Mouse (Mus musculus) fibroblast of lung, adult 2 months (primary cell): Measurements from ENCODE around the gene Coro7.
"Not testable (repeated sequence)": the region's sequence is repeated elsewhere in the genome, so short reads cannot be mapped to it uniquely, and the experiment has no call there.

Experiments used
- DNase-seq: peaks from one replicate; pipeline ENCODE4 v3.0.0-alpha.2; 2011; ENCODE audit warnings: low read depth

The Coro7 gene

GRCm38 (mm10) chr16:4594814-4595526 is 84.6 kb downstream of the Coro7 start:
- DNase-seq: no peak

GRCm38 (mm10) chr16:4593971-4594813 is 85.4 kb downstream of the Coro7 start, which contains the start of gene Glis2:
Gene Glis2 (plus strand): TSS chr16:4594713.
- no peak for DNase-seq

- DNase-seq: no peak
These were observed 86.4 kb downstream of the Coro7 start for GRCm38 (mm10) chr16:4592909-4593875.

DNA sequence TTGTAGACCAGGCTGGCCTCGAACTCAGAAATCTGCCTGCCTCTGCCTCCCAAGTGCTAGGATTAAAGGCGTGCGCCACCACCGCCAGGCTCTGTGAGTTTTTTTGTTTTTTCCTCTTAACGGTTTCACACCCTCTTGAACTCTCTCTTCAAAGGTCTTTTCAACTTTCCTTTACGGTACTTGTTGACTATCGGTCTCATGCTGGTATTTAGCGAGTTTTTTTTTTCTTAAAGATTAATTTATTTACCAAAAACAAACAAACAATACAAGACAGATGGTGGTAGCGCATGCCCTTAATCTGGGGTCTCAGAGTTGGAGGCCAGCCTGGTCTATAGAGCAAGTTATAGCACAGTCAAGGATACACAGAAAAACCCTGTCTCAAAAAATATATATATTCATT is 89.3 kb downstream of the Coro7 start:
- no peak for DNase-seq

DNA sequence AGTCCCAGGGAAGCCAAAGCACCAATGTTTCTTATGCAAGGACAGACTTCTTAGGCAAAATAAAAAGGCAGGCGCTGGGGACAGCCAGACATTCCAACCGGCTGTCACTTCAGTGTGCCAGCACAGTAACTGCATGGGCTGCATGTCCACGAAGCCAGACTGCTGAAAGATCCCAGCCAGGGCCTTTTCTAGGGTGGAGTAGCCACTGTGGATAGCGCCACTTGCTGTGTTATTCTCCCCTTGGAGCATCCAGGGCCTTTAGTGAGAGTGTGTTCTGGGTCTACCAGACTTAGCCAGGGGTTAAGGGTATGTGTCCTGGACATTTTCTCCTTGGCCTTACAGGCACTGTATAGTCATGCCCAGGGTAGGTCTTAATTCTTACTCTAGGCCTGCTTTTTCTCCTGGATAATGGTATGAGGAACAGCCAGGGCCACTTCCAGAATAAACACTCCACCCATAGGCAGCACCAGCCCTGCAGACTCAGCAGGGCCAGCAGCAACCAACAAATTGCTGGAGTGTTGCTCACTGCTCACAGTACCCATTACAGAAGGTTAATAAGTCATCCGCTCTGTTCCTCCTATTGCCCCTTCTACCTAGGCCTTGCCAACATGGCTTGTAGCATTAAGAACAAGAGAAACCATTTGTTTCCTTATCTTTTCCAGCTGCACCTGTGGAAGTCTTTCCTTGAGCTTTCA is 91.9 kb downstream of the Coro7 start:
- no peak for DNase-seq

- peak; percentile 93 for DNase-seq
These were observed 93.0 kb downstream of the Coro7 start for GRCm38 (mm10) chr16:4586531-4587123.

DNA sequence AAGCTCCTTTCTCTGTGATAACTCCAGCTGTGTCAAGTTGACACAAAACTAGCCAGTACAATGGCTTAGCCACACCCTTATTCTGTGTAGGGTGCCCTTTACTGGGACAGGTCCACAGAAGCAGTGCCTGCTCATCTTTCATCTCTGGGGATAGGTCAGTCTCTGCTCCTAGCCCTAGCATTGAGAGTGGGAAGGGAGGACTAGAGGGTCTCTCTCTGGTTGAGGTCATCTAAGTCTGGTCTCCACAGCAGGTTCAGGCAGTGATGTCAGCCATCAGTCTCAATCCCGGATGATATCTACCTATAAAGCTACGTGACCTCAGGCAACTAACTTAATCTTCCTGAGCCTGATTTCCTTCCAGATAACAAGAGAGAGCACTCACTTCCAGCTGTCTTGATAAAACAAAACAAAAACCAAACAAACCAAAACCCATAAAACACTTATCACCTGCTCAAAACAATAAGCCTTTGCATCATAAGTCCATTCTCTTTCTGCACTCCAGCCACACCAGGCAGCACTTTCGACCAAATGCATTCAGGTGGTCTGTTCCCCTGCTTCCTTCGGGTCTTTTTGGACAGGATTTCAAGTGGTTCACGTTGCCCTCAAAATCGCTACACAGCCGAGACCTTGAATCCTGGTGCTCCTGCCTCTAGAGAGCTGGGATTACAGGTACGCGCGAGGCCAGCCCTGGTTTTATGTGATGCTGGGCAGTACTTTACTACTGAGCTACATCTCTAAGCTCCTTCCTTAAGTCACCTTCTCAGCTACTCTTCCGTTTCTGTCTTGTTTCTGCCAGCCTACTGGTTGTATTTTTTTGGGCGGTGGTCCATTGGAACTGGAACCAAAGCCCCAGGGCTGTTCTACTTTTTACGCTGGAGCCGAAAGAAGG is 93.7 kb downstream of the Coro7 start:
- DNase-seq: no peak

DNA sequence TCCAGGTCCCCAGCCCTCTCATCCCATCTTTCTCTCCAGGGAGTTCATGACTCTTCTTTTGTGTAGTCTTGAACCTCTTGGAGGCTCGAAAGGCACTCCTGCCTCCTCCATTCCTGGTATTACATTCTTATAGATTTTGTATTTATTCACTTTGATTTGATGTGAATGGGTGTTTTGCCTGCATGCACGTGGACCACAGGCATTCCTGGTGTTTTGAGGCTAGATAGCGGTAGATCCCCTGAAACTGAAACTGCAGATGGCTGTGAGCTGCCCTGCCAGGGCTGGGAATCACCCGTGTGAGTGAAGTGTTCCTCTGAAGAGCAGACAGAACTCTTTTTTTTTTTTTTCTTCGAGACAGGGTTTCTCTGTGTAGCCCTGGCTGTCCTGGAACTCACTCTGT is 95.1 kb downstream of the Coro7 start:
- no peak for DNase-seq

GRCm38 (mm10) chr16:4583807-4584206 is 95.8 kb downstream of the Coro7 start:
- no peak for DNase-seq

GRCm38 (mm10) chr16:4581179-4581578 is 98.4 kb downstream of the Coro7 start:
- DNase-seq: not testable (repeated sequence)

GRCm38 (mm10) chr16:4578630-4579029 is 100.9 kb downstream of the Coro7 start:
- no peak for DNase-seq

- no peak for DNase-seq
These were observed 102.7 kb downstream of the Coro7 start for GRCm38 (mm10) chr16:4576873-4577272.
